Mouse (Mus musculus): ENCODE results near the gene Atp1b1. TPM values are rescaled to one million over a fixed set of nuclear protein-coding genes. Genes with fewer than 3 reads are reported as not detected.

Gene Atp1b1
- polyA plus RNA-seq, 2 experiments: 6.5 to 7.9 TPM

- DNase-seq (ENCODE audit: low read depth in 3 of 3, low spot score in 3 of 3): no peak
- WGBS (ENCODE audit: insufficient replicate concordance): 36% methylated on average over 5 of the region's 5 CpGs
- Histone ChIP-seq H3K27me3 (ENCODE audit: control insufficient read depth, insufficient read depth, low read length) (no peaks in the 10 kb centered on the region), H3K36me3 (replicated peaks; ENCODE audit: control insufficient read depth, insufficient read depth, low read depth) (no peaks in the 10 kb centered on the region), H3K9me3 (ENCODE audit: control insufficient read depth, low read length) (no peaks in the 10 kb centered on the region), H3K9ac (replicated peaks) (no peak overlapping the region), H3K4me3 (ENCODE audit: insufficient read depth in 1 of 2, low read depth in 2 of 2, low read length in 2 of 2) (no peak overlapping the region), H3K4me2 (ENCODE audit: low read depth) (no peak overlapping the region), H3K27ac (no peak overlapping the region), H3K4me1 (replicated peaks; ENCODE audit: control insufficient read depth in 2 of 2, insufficient read depth in 2 of 2, low read length in 1 of 2) (peaks cover 0 to 2% of the 10 kb centered on the region in 2 experiments; a peak in 1 of 4 replicates)
- TF ChIP-seq EP300 (IDR thresholded peaks at IDR 0.05; ENCODE audit: low read depth) (no peak), CTCF (IDR thresholded peaks at IDR 0.05; ENCODE audit: low read depth) (no peak)
- no peak for ATAC-seq (ENCODE audit: insufficient read depth)
Observed at GRCm38 (mm10) chr1:164405385-164405802, 52.8 kb downstream of the Atp1b1 start.

DNA sequence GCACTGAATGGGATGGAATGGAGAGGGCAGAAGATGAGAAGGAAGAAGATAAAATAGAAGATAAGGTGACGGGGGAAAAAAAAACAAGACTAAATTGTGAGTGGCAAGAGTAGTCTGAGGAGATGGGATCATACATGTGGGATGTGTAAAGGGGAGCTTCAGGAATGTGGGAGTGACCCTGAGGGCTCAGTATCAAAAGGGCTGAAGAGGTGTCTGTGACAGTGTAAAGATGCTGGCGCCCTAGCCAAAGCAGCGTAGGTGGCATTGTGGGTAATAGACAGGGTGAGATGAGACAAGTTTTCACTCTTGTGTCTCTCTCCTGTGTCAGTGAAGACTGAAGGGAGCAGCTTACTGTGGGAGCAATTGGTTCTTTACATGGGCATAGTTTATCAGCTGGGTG, 58.6 kb downstream of the Atp1b1 start:
- no peak overlapping the region for H3K4me3 ChIP-seq (ENCODE audit: insufficient read depth in 1 of 2, low read depth in 2 of 2, low read length in 2 of 2)
- 76% methylated on average over 3 of the region's 3 CpGs for WGBS (ENCODE audit: insufficient replicate concordance)
- no peaks in the 10 kb centered on the region for H3K9me3 ChIP-seq (ENCODE audit: control insufficient read depth, low read length)
- DNase-seq (ENCODE audit: low read depth in 3 of 3, low spot score in 3 of 3) (no peak), ATAC-seq (ENCODE audit: insufficient read depth) (no peak)
- H3K27ac ChIP-seq: no peak overlapping the region
- H3K9ac ChIP-seq (replicated peaks): no peak overlapping the region
- H3K36me3 ChIP-seq (replicated peaks; ENCODE audit: control insufficient read depth, insufficient read depth, low read depth): no peaks in the 10 kb centered on the region
- no peaks in the 10 kb centered on the region for H3K4me1 ChIP-seq (replicated peaks; ENCODE audit: control insufficient read depth in 2 of 2, insufficient read depth in 2 of 2, low read length in 1 of 2)
- H3K4me2 ChIP-seq (ENCODE audit: low read depth): no peak overlapping the region
- no peaks in the 10 kb centered on the region for H3K27me3 ChIP-seq (ENCODE audit: control insufficient read depth, insufficient read depth, low read length)
- no peak for TF ChIP-seq EP300 (IDR thresholded peaks at IDR 0.05; ENCODE audit: low read depth)
- no peak for TF ChIP-seq CTCF (IDR thresholded peaks at IDR 0.05; ENCODE audit: low read depth)

- WGBS (ENCODE audit: insufficient replicate concordance): 49% methylated on average over 4 of the region's 4 CpGs
- Histone ChIP-seq H3K27ac (no peak overlapping the region), H3K27me3 (ENCODE audit: control insufficient read depth, insufficient read depth, low read length) (no peaks in the 10 kb centered on the region), H3K9ac (replicated peaks) (no peak overlapping the region), H3K4me2 (ENCODE audit: low read depth) (no peak overlapping the region), H3K9me3 (ENCODE audit: control insufficient read depth, low read length) (no peaks in the 10 kb centered on the region), H3K4me3 (ENCODE audit: insufficient read depth in 1 of 2, low read depth in 2 of 2, low read length in 2 of 2) (no peak overlapping the region), H3K4me1 (replicated peaks; ENCODE audit: control insufficient read depth in 2 of 2, insufficient read depth in 2 of 2, low read length in 1 of 2) (no peaks in the 10 kb centered on the region), H3K36me3 (replicated peaks; ENCODE audit: control insufficient read depth, insufficient read depth, low read depth) (no peaks in the 10 kb centered on the region)
- no peak for ATAC-seq (ENCODE audit: insufficient read depth)
- TF ChIP-seq CTCF (IDR thresholded peaks at IDR 0.05; ENCODE audit: low read depth) (no peak), EP300 (IDR thresholded peaks at IDR 0.05; ENCODE audit: low read depth) (no peak)
- no peak for DNase-seq (ENCODE audit: low read depth in 3 of 3, low spot score in 3 of 3)
Observed at GRCm38 (mm10) chr1:164397672-164398071, 60.5 kb downstream of the Atp1b1 start.

DNA sequence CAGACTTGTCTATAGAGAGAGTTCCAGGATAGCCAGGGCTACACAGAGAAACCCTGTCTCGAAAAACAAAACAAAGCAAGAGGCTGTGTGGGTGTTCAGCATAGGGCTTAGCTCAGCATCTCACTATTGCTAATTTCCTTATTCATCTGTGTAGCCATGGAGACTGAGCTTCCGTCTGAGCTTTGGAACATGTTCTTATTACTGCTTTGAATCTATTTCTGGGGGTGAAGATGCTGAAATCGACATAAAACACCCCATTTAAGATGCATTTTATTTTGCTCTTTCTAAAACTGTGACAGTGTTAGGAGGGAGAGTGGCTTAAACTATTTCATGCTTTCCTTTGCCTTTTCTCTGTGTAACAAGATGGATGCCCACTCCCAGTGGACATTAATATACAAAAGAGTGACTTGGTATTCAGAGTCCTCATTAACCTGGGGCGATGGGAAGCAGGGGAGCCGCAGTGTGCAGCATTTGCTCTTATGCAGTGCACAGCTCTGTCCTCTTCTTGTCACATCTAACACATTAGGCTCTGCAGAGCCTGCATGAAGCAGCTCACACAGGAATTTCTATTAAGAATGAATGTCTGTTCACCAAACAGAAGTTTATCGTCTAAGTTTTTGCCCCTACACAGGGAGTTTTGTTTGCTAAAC, 62.9 kb downstream of the Atp1b1 start:
- Histone ChIP-seq H3K4me3 (ENCODE audit: insufficient read depth in 1 of 2, low read depth in 2 of 2, low read length in 2 of 2) (no peak overlapping the region), H3K27me3 (ENCODE audit: control insufficient read depth, insufficient read depth, low read length) (no peaks in the 10 kb centered on the region), H3K4me2 (ENCODE audit: low read depth) (no peak overlapping the region), H3K36me3 (replicated peaks; ENCODE audit: control insufficient read depth, insufficient read depth, low read depth) (no peaks in the 10 kb centered on the region), H3K9me3 (ENCODE audit: control insufficient read depth, low read length) (no peaks in the 10 kb centered on the region), H3K27ac (no peak overlapping the region), H3K4me1 (replicated peaks; ENCODE audit: control insufficient read depth in 2 of 2, insufficient read depth in 2 of 2, low read length in 1 of 2) (no peaks in the 10 kb centered on the region), H3K9ac (replicated peaks) (no peak overlapping the region)
- WGBS (ENCODE audit: insufficient replicate concordance): 71% methylated on average over 6 of the region's 6 CpGs
- no peak for TF ChIP-seq CTCF (IDR thresholded peaks at IDR 0.05; ENCODE audit: low read depth)
- TF ChIP-seq EP300 (IDR thresholded peaks at IDR 0.05; ENCODE audit: low read depth): no peak
- ATAC-seq (ENCODE audit: insufficient read depth) (no peak), DNase-seq (ENCODE audit: low read depth in 3 of 3, low spot score in 3 of 3) (no peak)

DNA sequence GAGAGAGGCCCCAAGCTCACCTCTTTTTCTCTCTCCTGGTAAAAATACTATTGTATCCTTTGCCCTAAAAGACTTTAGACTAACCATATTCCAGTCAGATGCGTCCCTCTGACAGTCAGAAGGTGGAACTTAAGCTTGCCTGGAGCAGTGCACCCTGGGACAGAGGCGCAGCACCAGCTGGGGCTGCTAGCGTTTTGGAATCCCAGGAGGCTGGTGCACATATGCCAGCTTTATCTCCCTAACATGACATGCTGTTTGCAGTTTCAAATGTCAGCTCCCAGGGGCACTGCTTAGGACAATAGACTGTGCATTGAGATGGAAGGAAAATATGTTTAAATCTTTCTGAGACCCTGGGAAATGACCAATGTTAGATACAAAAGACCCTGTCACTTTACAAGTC, 66.0 kb downstream of the Atp1b1 start:
- Histone ChIP-seq H3K36me3 (replicated peaks; ENCODE audit: control insufficient read depth, insufficient read depth, low read depth) (no peaks in the 10 kb centered on the region), H3K9ac (replicated peaks) (no peak overlapping the region), H3K4me1 (replicated peaks; ENCODE audit: control insufficient read depth in 2 of 2, insufficient read depth in 2 of 2, low read length in 1 of 2) (no peaks in the 10 kb centered on the region), H3K9me3 (ENCODE audit: control insufficient read depth, low read length) (no peaks in the 10 kb centered on the region), H3K27ac (no peak overlapping the region), H3K4me3 (ENCODE audit: insufficient read depth in 1 of 2, low read depth in 2 of 2, low read length in 2 of 2) (no peak overlapping the region), H3K4me2 (ENCODE audit: low read depth) (no peak overlapping the region), H3K27me3 (ENCODE audit: control insufficient read depth, insufficient read depth, low read length) (no peaks in the 10 kb centered on the region)
- no peak for ATAC-seq (ENCODE audit: insufficient read depth)
- WGBS (ENCODE audit: insufficient replicate concordance): 62% methylated on average over 3 of the region's 3 CpGs
- TF ChIP-seq EP300 (IDR thresholded peaks at IDR 0.05; ENCODE audit: low read depth): no peak
- no peak for TF ChIP-seq CTCF (IDR thresholded peaks at IDR 0.05; ENCODE audit: low read depth)
- no peak for DNase-seq (ENCODE audit: low read depth in 3 of 3, low spot score in 3 of 3)
